Mouse (Mus musculus): ENCODE data around the gene Gpr180. TPM values are rescaled to one million over a fixed set of nuclear protein-coding genes. Genes with fewer than 3 reads are reported as not detected.

Gene Gpr180
- polyA plus RNA-seq, 1 experiment from 2014 or later: 39.3 TPM

DNA sequence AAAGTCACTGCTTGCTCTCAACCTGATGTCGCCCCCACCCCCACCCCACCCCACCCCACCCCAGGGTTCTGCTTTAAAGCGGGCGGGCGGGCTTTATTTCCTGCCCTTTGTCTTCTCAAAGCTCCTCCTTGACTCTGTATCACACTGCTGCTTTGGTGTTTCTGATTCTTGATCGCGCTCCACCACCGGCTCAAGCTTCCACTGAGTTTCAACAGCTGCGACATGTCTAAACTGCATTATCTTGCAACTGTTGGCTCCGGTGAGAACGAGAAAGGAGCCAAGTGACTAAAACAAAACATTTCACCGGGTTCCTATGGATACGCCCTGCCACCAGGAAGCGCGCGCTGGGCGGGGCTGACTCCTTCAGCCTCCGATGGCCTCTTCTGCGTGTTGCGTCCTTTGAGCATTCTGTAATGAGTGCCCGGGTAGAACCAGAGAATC is 43.2 kb downstream of the Gpr180 start:
- 0% methylated on average over 20 of the region's 20 CpGs for WGBS
- H3K27ac ChIP-seq (ENCODE audit: low read depth, low read length): peak overlapping the region; percentile 53; the same call in 1 of the 2 replicates
- H3K36me3 ChIP-seq (ENCODE audit: control insufficient read depth, insufficient read depth, low read length): no peaks in the 10 kb centered on the region
- DNase-seq (ENCODE audit: low spot score) (peak; percentile 85), ATAC-seq (replicated peaks; ENCODE audit: low FRiP score) (peak; percentile 91)
- H3K9me3 ChIP-seq (ENCODE audit: control insufficient read depth, low read length): no peaks in the 10 kb centered on the region
- H3K4me3 ChIP-seq (ENCODE audit: low read depth, low read length): peak overlapping the region; percentile 49
- H3K4me1 ChIP-seq (replicated peaks; ENCODE audit: control insufficient read depth, insufficient read depth, low read length): 0 out of 2 replicates have a peak, but pooled peaks cover 3% of the 10 kb centered on the region
- H3K9ac ChIP-seq (ENCODE audit: low read length): peak overlapping the region; percentile 63
- H3K4me2 ChIP-seq (ENCODE audit: low read depth, low read length, severe bottlenecking): peak overlapping the region; percentile 71
- no peaks in the 10 kb centered on the region for H3K27me3 ChIP-seq (ENCODE audit: control insufficient read depth, insufficient read depth, low read length)

DNA sequence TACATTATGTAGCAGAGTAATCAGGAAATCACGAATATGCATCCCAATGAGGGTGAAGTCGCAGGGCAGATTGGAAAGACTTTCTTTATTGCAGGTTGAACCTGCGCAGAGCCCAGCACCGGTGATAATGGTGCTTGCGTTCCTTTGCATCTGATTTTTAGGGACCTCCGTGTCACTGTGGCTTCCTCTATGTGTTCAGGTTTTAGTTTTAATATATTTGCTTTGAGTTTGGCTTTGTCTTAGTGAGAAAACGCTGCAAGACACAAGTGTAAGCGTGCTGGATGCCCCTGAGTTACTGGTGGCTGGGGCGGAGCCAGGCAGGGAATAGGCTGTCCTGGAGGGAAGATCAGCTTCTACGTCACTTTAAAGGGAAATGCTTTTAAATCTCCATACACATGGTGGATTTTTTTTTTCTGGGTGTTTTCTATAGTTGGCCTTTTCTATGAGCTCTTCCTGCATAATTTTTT is 43.8 kb downstream of the Gpr180 start:
- Histone ChIP-seq H3K27ac (ENCODE audit: low read depth, low read length) (peak overlapping the region; percentile 53; the same call in 1 of the 2 replicates), H3K4me1 (replicated peaks; ENCODE audit: control insufficient read depth, insufficient read depth, low read length) (0 out of 2 replicates have a peak, but pooled peaks cover 3% of the 10 kb centered on the region), H3K4me2 (ENCODE audit: low read depth, low read length, severe bottlenecking) (peak overlapping the region; percentile 71), H3K36me3 (ENCODE audit: control insufficient read depth, insufficient read depth, low read length) (no peaks in the 10 kb centered on the region), H3K9me3 (ENCODE audit: control insufficient read depth, low read length) (no peaks in the 10 kb centered on the region), H3K9ac (ENCODE audit: low read length) (peak overlapping the region; percentile 63; the same call in 1 of the 2 replicates), H3K27me3 (ENCODE audit: control insufficient read depth, insufficient read depth, low read length) (no peaks in the 10 kb centered on the region), H3K4me3 (ENCODE audit: low read depth, low read length) (peak overlapping the region; percentile 49)
- 5% methylated on average over 10 of the region's 10 CpGs for WGBS
- peak; percentile 70 for ATAC-seq (replicated peaks; ENCODE audit: low FRiP score)
- DNase-seq (ENCODE audit: low spot score): peak; percentile 60

DNA sequence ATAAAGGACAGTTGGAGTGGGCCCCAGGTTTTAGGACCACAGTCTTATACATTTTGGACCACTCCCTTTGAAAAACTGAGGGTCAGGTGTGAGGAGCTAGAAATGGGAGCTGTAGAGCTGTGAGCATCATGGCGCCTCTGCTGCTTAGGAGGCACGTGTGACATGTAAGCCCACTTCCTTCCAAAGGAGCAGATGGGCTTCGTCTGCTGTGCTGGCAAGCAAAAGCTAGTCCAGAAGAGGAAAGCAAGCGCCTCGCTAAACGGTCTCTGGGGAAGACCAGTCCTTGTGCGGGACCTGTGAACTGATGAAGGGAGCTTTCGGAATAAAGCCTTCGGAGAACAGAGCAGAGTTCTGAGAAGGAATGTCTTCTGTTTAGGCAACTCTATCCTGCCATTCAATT is 54.5 kb downstream of the Gpr180 start:
- H3K9me3 ChIP-seq (ENCODE audit: control insufficient read depth, low read length): no peaks in the 10 kb centered on the region
- H3K27me3 ChIP-seq (ENCODE audit: control insufficient read depth, insufficient read depth, low read length): peaks cover 5% of the 10 kb centered on the region
- no peak overlapping the region for H3K27ac ChIP-seq (ENCODE audit: low read depth, low read length)
- no peak for DNase-seq (ENCODE audit: low spot score)
- 90% methylated on average over 9 of the region's 9 CpGs for WGBS
- no peaks in the 10 kb centered on the region for H3K36me3 ChIP-seq (ENCODE audit: control insufficient read depth, insufficient read depth, low read length)
- no peak overlapping the region for H3K4me3 ChIP-seq (ENCODE audit: low read depth, low read length)
- H3K4me2 ChIP-seq (ENCODE audit: low read depth, low read length, severe bottlenecking): no peak overlapping the region
- H3K4me1 ChIP-seq (replicated peaks; ENCODE audit: control insufficient read depth, insufficient read depth, low read length): peaks cover 3% of the 10 kb centered on the region; the same call in 1 of the 2 replicates
- no peak overlapping the region for H3K9ac ChIP-seq (ENCODE audit: low read length)
- ATAC-seq (replicated peaks; ENCODE audit: low FRiP score): no peak

DNA sequence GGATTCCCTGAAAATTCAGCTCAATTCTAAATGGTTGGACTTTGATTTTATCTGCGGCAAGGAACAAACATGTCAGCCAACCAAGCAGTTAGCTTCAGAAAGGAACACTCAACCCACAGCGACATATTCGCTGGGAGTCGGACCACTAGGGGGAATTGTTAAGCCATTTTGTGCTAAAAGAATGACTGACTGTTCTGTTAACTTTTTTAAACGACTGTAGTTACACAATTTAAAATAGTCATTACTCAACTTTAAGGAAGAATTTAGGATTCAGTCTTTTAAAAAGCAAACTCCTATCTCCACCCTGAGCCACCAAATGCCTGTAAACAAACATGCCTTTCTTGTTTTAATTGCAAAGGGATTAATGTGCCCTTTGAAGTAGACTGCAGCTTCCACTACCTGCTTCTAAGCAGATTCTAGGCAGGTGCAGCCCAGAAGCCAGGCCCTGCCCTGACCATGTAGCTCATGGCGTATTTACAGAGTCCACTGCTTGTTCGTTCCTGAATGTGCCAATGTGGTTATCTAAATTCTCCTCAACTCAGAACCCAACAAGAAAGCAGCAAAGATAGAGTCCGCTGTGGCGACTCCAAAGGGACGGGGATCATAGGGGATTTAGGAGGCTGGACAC is 56.2 kb downstream of the Gpr180 start:
- Histone ChIP-seq H3K4me1 (replicated peaks; ENCODE audit: control insufficient read depth, insufficient read depth, low read length) (peaks cover 3% of the 10 kb centered on the region; the same call in 1 of the 2 replicates), H3K4me2 (ENCODE audit: low read depth, low read length, severe bottlenecking) (peak overlapping the region; percentile 19; the same call in 1 of the 2 replicates), H3K27ac (ENCODE audit: low read depth, low read length) (no peak overlapping the region), H3K9ac (ENCODE audit: low read length) (no peak overlapping the region), H3K27me3 (ENCODE audit: control insufficient read depth, insufficient read depth, low read length) (peaks cover 5% of the 10 kb centered on the region), H3K36me3 (ENCODE audit: control insufficient read depth, insufficient read depth, low read length) (no peaks in the 10 kb centered on the region), H3K4me3 (ENCODE audit: low read depth, low read length) (no peak overlapping the region), H3K9me3 (ENCODE audit: control insufficient read depth, low read length) (no peaks in the 10 kb centered on the region)
- 19% methylated on average over 10 of the region's 10 CpGs for WGBS
- DNase-seq (ENCODE audit: low spot score) (no peak), ATAC-seq (replicated peaks; ENCODE audit: low FRiP score) (peak; percentile 42; the same call in 1 of the 2 replicates)

DNA sequence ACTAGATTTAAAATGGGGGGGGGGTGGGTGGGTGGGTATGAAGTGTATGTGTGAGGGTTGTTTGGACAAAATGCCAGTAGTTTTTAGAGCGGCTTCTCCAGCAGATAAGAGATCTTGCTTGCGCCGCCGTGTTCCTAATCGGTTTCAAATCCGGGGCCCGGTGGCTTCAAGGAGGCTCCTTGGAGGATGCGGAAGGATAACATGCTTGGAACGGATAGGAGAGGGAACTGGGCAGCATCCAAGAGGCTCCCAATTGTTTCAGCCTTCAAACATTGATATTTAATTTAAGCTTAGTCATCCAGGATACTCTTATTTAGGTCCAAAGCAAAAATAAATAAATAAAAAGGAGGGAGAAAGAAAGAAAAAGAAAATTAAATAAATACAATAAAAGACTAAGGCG is 56.7 kb downstream of the Gpr180 start:
- Histone ChIP-seq H3K27ac (ENCODE audit: low read depth, low read length) (no peak overlapping the region), H3K27me3 (ENCODE audit: control insufficient read depth, insufficient read depth, low read length) (peaks cover 5% of the 10 kb centered on the region), H3K9ac (ENCODE audit: low read length) (no peak overlapping the region), H3K36me3 (ENCODE audit: control insufficient read depth, insufficient read depth, low read length) (no peaks in the 10 kb centered on the region), H3K4me2 (ENCODE audit: low read depth, low read length, severe bottlenecking) (peak overlapping the region; percentile 19; the same call in 1 of the 2 replicates), H3K9me3 (ENCODE audit: control insufficient read depth, low read length) (no peaks in the 10 kb centered on the region), H3K4me1 (replicated peaks; ENCODE audit: control insufficient read depth, insufficient read depth, low read length) (peaks cover 3% of the 10 kb centered on the region; the same call in 1 of the 2 replicates), H3K4me3 (ENCODE audit: low read depth, low read length) (no peak overlapping the region)
- ATAC-seq (replicated peaks; ENCODE audit: low FRiP score): peak; percentile 44; the same call in 1 of the 2 replicates
- DNase-seq (ENCODE audit: low spot score): no peak
- WGBS: 16% methylated on average over 10 of the region's 10 CpGs

DNA sequence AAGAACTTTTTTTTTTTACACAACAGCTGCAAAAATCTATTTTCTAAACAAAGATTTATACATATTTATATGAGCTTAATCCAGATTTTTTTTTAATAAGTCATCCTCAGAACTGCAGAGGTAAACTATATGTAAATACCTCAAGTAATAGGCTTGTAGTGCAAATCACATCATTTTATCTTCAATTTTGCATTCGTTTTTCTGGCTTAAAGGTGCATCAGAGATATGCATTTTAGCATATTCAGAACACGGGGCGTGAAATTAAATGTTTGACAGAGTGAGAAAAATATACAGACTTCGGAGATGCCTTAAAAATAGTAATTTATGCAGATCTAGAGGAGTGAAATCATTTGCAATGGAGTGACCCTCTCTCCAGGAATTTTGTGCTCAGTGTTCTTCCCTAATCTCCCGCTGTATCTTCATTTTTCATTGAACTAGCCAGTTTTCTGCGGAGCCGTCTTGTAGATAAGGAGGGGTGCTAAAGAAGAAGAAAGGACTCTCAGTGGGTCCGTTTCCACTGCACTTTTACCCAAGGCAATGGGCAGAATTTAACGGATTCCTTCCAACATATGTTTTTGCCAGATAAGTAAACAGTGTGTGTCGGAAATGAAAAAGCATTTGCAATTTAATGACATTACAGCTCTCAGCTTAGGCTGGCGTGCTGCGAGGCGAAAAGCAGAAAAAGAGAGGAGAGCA is 57.4 kb downstream of the Gpr180 start:
- peaks cover 5% of the 10 kb centered on the region for H3K27me3 ChIP-seq (ENCODE audit: control insufficient read depth, insufficient read depth, low read length)
- H3K4me2 ChIP-seq (ENCODE audit: low read depth, low read length, severe bottlenecking): 0 out of 2 replicates have a peak overlapping the region, but pooled peaks have one; percentile 22
- no peak for ATAC-seq (replicated peaks; ENCODE audit: low FRiP score)

DNA sequence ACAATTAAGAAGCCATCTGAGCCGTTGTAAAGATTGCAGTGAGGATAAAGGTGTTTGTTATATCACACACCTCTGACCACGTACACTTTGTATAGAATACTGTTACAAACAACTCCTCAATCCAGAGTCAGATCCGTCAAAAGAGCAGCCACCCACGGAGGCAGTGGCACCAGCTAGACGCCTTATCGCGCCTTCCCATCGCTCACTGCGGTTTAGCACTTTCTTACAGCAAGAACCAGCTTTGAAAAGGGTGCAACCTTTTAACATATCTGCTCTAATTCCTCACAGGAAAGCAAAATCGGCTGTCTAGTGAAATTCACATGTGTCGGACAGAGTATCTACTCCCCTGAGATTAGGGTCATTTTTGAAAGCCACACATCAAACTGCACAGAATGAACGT is 60.1 kb downstream of the Gpr180 start:
- WGBS: 77% methylated on average over 12 of the region's 12 CpGs
- Histone ChIP-seq H3K27ac (ENCODE audit: low read depth, low read length) (no peak overlapping the region), H3K4me2 (ENCODE audit: low read depth, low read length, severe bottlenecking) (no peak overlapping the region), H3K36me3 (ENCODE audit: control insufficient read depth, insufficient read depth, low read length) (no peaks in the 10 kb centered on the region), H3K9ac (ENCODE audit: low read length) (no peak overlapping the region), H3K9me3 (ENCODE audit: control insufficient read depth, low read length) (no peaks in the 10 kb centered on the region), H3K4me1 (replicated peaks; ENCODE audit: control insufficient read depth, insufficient read depth, low read length) (peaks cover 3% of the 10 kb centered on the region; the same call in 1 of the 2 replicates), H3K27me3 (ENCODE audit: control insufficient read depth, insufficient read depth, low read length) (peaks cover 5% of the 10 kb centered on the region), H3K4me3 (ENCODE audit: low read depth, low read length) (no peak overlapping the region)
- ATAC-seq (replicated peaks; ENCODE audit: low FRiP score): no peak
- DNase-seq (ENCODE audit: low spot score): no peak

More for the DNA sequence above, 57.4 kb downstream of the Gpr180 start:
- Histone ChIP-seq H3K4me3 (ENCODE audit: low read depth, low read length) (no peak overlapping the region), H3K9ac (ENCODE audit: low read length) (no peak overlapping the region), H3K27ac (ENCODE audit: low read depth, low read length) (no peak overlapping the region), H3K36me3 (ENCODE audit: control insufficient read depth, insufficient read depth, low read length) (no peaks in the 10 kb centered on the region), H3K4me1 (replicated peaks; ENCODE audit: control insufficient read depth, insufficient read depth, low read length) (peaks cover 3% of the 10 kb centered on the region; the same call in 1 of the 2 replicates), H3K9me3 (ENCODE audit: control insufficient read depth, low read length) (no peaks in the 10 kb centered on the region)
- no peak for DNase-seq (ENCODE audit: low spot score)
- WGBS: 59% methylated on average over 13 of the region's 13 CpGs

DNA sequence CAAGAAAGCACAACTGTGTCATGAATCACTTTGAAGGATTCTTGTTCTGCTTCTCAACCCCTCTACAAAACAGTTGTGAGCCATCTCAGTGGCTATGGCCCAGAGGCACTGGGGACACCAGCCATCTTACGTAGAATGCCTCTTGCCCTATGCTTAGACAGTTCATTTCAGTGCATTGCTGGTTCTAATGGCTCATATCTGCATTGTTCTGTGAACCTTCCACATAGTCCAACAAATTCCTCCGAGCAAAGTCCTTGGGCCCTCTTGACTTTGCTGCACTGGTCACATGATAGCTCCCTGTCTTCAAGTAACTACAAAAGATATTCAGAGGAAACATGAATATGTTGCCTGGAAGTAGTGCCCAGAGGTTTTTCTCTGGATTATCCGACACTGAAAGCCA is 63.8 kb downstream of the Gpr180 start:
- ATAC-seq (replicated peaks; ENCODE audit: low FRiP score): no peak
- 90% methylated on average over 3 of the region's 3 CpGs for WGBS
- Histone ChIP-seq H3K9ac (ENCODE audit: low read length) (no peak overlapping the region), H3K4me2 (ENCODE audit: low read depth, low read length, severe bottlenecking) (no peak overlapping the region), H3K9me3 (ENCODE audit: control insufficient read depth, low read length) (no peaks in the 10 kb centered on the region), H3K27ac (ENCODE audit: low read depth, low read length) (no peak overlapping the region), H3K4me1 (replicated peaks; ENCODE audit: control insufficient read depth, insufficient read depth, low read length) (no peaks in the 10 kb centered on the region), H3K4me3 (ENCODE audit: low read depth, low read length) (no peak overlapping the region), H3K27me3 (ENCODE audit: control insufficient read depth, insufficient read depth, low read length) (no peaks in the 10 kb centered on the region), H3K36me3 (ENCODE audit: control insufficient read depth, insufficient read depth, low read length) (no peaks in the 10 kb centered on the region)
- no peak for DNase-seq (ENCODE audit: low spot score)

Measured in forebrain, embryonic 11.5 days (tissue).